Mouse (Mus musculus): ENCODE data around the gene 1700012B07Rik. TPM values are rescaled to one million over a fixed set of nuclear protein-coding genes. Genes with fewer than 3 reads are reported as not detected.

1700012B07Rik gene
- polyA plus RNA-seq, 1 experiment from 2014 or later: not detected

DNA sequence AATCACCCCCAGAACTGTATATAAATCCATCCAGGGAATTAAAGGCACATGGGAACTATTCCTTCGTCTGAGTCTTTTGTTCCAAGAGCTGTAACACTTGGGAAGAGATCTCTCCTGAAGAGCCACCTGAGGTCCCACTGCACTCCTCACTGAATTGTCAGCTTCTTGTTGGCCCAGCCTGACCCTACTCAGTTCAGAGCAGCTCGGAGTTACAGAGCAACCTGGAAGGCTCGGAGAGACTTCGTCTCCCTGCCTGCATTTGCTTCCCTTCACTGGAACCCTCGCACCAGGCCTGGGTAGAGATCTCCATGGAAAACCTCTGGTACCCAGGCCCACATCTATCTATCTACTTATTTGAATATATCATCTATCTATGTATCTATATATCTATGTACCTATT is 40.0 kb upstream of the 1700012B07Rik start:
- ATAC-seq (ENCODE audit: low FRiP score): no peak
- no peak overlapping the region for H3K9ac ChIP-seq
- no peak overlapping the region for H3K4me3 ChIP-seq (replicated peaks; ENCODE audit: low read length)
- H3K4me1 ChIP-seq (replicated peaks; ENCODE audit: control insufficient read depth, insufficient read depth, low read length): no peaks in the 10 kb centered on the region
- no peaks in the 10 kb centered on the region for H3K27me3 ChIP-seq (ENCODE audit: control insufficient read depth, insufficient read depth, low read length)
- no peaks in the 10 kb centered on the region for H3K36me3 ChIP-seq (replicated peaks; ENCODE audit: control insufficient read depth, insufficient read depth)
- DNase-seq (ENCODE audit: low spot score): no peak
- no peak overlapping the region for H3K4me2 ChIP-seq (replicated peaks)
- no peaks in the 10 kb centered on the region for H3K9me3 ChIP-seq (ENCODE audit: control insufficient read depth, low read length)
- no peak overlapping the region for H3K27ac ChIP-seq
- WGBS: 87% methylated on average over 5 of the region's 5 CpGs

DNA sequence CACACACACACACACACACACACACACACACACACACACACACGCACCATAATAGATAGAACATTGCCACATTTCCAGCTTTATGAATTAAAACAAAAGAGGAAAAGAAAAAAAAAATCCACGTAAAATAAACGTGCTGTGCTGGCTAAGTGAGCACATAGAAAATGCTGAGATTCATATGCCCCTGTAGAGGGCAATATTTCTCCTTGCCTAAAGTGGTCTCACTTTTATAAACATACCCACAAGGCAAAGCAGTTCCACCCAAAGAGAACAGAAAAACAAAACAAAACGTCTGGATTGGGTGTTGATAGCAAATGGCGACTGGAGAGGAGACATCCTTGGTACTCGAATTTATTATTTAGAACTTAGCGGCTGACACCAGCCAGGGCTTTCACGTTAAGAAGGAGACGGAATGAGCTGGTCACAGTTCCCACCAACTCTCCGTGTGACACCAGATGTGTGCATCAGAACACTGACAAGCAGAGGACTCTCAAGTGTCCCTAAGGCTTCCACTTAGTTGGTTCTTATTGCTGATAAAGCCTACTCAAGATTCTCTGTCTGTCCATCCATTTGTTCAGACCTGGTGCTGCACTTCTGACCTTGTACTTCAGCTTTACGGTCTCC is 38.8 kb upstream of the 1700012B07Rik start:
- Histone ChIP-seq H3K36me3 (replicated peaks; ENCODE audit: control insufficient read depth, insufficient read depth) (no peaks in the 10 kb centered on the region), H3K4me3 (replicated peaks; ENCODE audit: low read length) (no peak overlapping the region), H3K9me3 (ENCODE audit: control insufficient read depth, low read length) (no peaks in the 10 kb centered on the region), H3K9ac (no peak overlapping the region), H3K4me1 (replicated peaks; ENCODE audit: control insufficient read depth, insufficient read depth, low read length) (no peaks in the 10 kb centered on the region), H3K4me2 (replicated peaks) (no peak overlapping the region), H3K27ac (no peak overlapping the region), H3K27me3 (ENCODE audit: control insufficient read depth, insufficient read depth, low read length) (no peaks in the 10 kb centered on the region)
- ATAC-seq (ENCODE audit: low FRiP score) (no peak), DNase-seq (ENCODE audit: low spot score) (no peak)
- 86% methylated on average over 11 of the region's 11 CpGs for WGBS

DNA sequence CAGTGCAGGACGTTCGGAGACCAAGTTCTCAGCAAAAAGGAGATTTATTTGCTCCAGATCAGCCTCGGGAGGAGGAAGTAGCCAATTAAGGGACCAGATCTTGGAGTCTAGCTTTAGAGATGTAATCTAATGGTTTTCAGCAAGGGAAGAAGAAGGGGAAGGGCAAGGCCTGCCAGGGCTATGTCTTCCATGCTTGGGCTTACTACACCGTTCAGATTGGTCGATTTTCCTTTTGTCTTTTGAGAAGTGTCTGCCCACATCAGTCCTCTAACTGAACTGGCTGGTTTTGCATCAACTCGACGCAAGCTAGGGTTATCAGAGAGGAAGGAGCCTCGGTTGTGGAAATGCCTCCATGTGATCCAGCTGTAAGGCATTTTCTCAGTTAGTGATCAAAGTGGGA is 37.7 kb upstream of the 1700012B07Rik start:
- no peak overlapping the region for H3K9ac ChIP-seq
- H3K27me3 ChIP-seq (ENCODE audit: control insufficient read depth, insufficient read depth, low read length): no peaks in the 10 kb centered on the region
- H3K36me3 ChIP-seq (replicated peaks; ENCODE audit: control insufficient read depth, insufficient read depth): no peaks in the 10 kb centered on the region
- ATAC-seq (ENCODE audit: low FRiP score): no peak
- no peak for DNase-seq (ENCODE audit: low spot score)
- no peak overlapping the region for H3K4me2 ChIP-seq (replicated peaks)
- no peak overlapping the region for H3K4me3 ChIP-seq (replicated peaks; ENCODE audit: low read length)
- WGBS: 88% methylated on average over 8 of the region's 8 CpGs
- H3K27ac ChIP-seq: no peak overlapping the region
- no peaks in the 10 kb centered on the region for H3K9me3 ChIP-seq (ENCODE audit: control insufficient read depth, low read length)
- no peaks in the 10 kb centered on the region for H3K4me1 ChIP-seq (replicated peaks; ENCODE audit: control insufficient read depth, insufficient read depth, low read length)

DNA sequence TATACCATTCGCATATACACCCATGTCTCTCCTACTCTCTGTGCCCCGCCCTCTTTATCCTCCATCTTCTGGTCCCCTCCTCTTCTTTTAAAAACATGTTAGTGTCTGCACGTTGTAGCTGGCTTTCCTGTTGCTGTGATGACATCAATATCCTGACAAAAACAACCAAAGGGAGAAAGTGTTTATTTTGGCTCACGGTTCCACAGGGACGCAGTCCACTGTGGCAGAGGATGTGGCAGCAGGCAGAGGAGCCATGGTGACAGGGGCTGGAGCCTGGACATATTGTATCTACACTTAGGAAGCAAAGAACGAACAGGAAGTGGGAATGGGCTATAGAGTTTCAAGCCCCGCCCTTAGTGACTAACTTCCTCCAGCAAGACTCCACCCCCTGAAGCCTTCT is 36.1 kb upstream of the 1700012B07Rik start:
- H3K4me2 ChIP-seq (replicated peaks): no peak overlapping the region
- no peaks in the 10 kb centered on the region for H3K27me3 ChIP-seq (ENCODE audit: control insufficient read depth, insufficient read depth, low read length)
- H3K9me3 ChIP-seq (ENCODE audit: control insufficient read depth, low read length): no peaks in the 10 kb centered on the region
- H3K9ac ChIP-seq: no peak overlapping the region
- DNase-seq (ENCODE audit: low spot score): no peak
- 90% methylated on average over 7 of the region's 7 CpGs for WGBS
- no peak overlapping the region for H3K27ac ChIP-seq
- H3K4me1 ChIP-seq (replicated peaks; ENCODE audit: control insufficient read depth, insufficient read depth, low read length): no peaks in the 10 kb centered on the region
- H3K36me3 ChIP-seq (replicated peaks; ENCODE audit: control insufficient read depth, insufficient read depth): no peaks in the 10 kb centered on the region
- H3K4me3 ChIP-seq (replicated peaks; ENCODE audit: low read length): no peak overlapping the region
- no peak for ATAC-seq (ENCODE audit: low FRiP score)

DNA sequence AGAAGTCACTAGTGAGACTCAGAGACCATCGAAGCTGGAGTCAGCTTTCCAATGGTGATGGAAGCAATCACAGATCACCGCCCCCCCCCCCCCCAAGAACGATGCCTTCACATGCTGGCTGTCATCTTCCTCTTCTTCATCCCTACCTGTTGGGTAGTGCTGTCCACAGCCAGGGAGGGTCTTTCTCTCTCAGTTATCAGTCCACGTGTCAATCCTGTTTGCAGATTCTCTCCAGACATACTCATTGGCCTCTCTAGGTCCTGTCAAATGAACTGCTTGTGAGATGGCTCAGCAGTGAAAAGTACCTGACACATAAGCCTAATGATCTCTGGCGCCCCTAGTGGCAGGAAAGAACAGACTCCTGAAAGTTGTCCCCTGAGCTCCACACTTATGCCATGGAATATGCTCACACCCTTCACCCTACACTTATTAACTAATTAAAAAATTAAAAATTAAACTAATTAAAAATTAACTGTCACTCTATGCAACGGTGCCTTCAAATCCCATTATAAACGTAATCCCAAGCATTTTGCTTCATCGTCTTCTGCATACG is 35.4 kb upstream of the 1700012B07Rik start:
- no peak overlapping the region for H3K4me3 ChIP-seq (replicated peaks; ENCODE audit: low read length)
- H3K9ac ChIP-seq: no peak overlapping the region
- H3K27ac ChIP-seq: no peak overlapping the region
- H3K36me3 ChIP-seq (replicated peaks; ENCODE audit: control insufficient read depth, insufficient read depth): no peaks in the 10 kb centered on the region
- WGBS: 74% methylated on average over 9 of the region's 9 CpGs
- DNase-seq (ENCODE audit: low spot score) (peak; percentile 69), ATAC-seq (ENCODE audit: low FRiP score) (no peak)
- no peaks in the 10 kb centered on the region for H3K4me1 ChIP-seq (replicated peaks; ENCODE audit: control insufficient read depth, insufficient read depth, low read length)
- no peaks in the 10 kb centered on the region for H3K27me3 ChIP-seq (ENCODE audit: control insufficient read depth, insufficient read depth, low read length)
- no peak overlapping the region for H3K4me2 ChIP-seq (replicated peaks)
- no peaks in the 10 kb centered on the region for H3K9me3 ChIP-seq (ENCODE audit: control insufficient read depth, low read length)

DNA sequence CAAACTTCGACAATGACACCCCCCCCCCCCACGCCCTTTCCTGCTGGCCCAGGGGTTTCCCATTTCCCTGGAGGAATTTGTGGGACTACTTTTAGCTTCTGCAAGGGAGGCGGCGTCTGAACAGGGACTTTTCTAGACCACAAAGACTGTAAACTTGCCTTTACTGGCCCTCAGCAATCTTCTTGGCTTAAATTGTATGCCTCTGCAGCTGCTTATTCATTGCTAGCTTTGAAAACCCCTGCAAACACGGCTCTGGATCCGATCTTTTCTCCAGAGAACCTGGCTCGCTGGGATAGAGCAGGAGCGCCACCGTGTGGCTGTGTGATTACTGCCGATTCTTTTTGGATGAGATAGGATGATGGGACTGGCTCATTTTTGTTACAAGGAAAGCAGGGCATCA is 32.7 kb upstream of the 1700012B07Rik start:
- H3K27ac ChIP-seq: no peak overlapping the region
- no peaks in the 10 kb centered on the region for H3K27me3 ChIP-seq (ENCODE audit: control insufficient read depth, insufficient read depth, low read length)
- no peak overlapping the region for H3K4me3 ChIP-seq (replicated peaks; ENCODE audit: low read length)
- H3K4me1 ChIP-seq (replicated peaks; ENCODE audit: control insufficient read depth, insufficient read depth, low read length): no peaks in the 10 kb centered on the region
- WGBS: 10% methylated on average over 10 of the region's 10 CpGs
- ATAC-seq (ENCODE audit: low FRiP score) (peak; percentile 59; the same call in 1 of the 2 replicates), DNase-seq (ENCODE audit: low spot score) (peak; percentile 97)
- H3K36me3 ChIP-seq (replicated peaks; ENCODE audit: control insufficient read depth, insufficient read depth): no peaks in the 10 kb centered on the region
- peak overlapping the region; percentile 37 for H3K4me2 ChIP-seq (replicated peaks)
- H3K9me3 ChIP-seq (ENCODE audit: control insufficient read depth, low read length): no peaks in the 10 kb centered on the region
- no peak overlapping the region; the same call in 1 of the 2 replicates for H3K9ac ChIP-seq

DNA sequence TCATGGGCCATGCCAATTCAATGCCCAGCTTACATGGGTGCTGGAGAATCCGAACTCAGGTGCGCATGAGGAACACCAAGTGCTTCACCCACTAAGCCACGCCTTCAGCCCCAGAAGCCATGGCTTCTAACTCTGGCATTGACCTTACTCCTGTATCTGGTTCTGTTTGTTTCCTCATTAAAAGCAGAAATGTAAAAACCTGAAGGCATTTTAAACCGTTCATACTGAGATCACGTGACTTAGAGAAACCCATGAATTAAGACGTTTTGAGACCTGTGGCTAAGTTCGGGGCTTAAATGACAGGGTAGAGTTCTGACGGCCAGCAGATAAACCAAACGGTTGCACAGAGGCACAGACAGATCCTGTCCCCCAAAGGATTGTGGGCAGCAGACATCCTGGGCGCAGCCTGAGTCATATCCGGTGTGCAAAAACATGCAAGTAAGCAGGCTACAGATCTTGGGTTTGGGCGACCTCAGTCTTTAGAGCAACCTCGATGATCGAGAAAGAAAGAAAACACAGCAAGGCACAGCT is 32.2 kb upstream of the 1700012B07Rik start:
- 75% methylated on average over 14 of the region's 14 CpGs for whole genome bisulfite sequencing
- H3K4me2 ChIP-seq (replicated peaks): peak overlapping the region; percentile 37
- no peak for ATAC-seq (ENCODE audit: low FRiP score)
- no peaks in the 10 kb centered on the region for H3K36me3 ChIP-seq (replicated peaks; ENCODE audit: control insufficient read depth, insufficient read depth)
- DNase-seq (ENCODE audit: low spot score): no peak
- no peak overlapping the region for H3K4me3 ChIP-seq (replicated peaks; ENCODE audit: low read length)
- no peaks in the 10 kb centered on the region for H3K27me3 ChIP-seq (ENCODE audit: control insufficient read depth, insufficient read depth, low read length)
- H3K9me3 ChIP-seq (ENCODE audit: control insufficient read depth, low read length): no peaks in the 10 kb centered on the region
- no peak overlapping the region for H3K27ac ChIP-seq
- H3K9ac ChIP-seq: no peak overlapping the region; the same call in 1 of the 2 replicates
- H3K4me1 ChIP-seq (replicated peaks; ENCODE audit: control insufficient read depth, insufficient read depth, low read length): no peaks in the 10 kb centered on the region

DNA sequence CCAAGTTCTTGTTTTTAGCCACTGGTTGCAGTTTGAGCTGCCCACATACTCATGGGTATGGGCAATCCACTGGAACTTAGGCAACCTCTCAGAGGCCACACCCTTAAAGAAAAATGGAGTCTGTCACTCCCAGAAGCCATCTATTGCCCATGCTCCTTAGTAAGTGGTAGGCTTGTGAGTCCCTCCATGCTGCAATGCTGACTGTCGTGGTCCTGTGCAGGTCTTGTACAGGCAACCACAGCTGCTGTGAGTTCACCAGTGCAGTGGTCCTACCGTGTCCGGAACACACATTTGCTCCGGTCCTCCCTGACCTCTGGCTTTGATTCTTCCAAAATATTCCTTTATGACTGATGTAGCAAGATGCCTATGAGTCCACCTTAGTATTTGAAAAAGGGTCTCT is 31.6 kb upstream of the 1700012B07Rik start:
- no peak for DNase-seq (ENCODE audit: low spot score)
- 93% methylated on average over 4 of the region's 4 CpGs for WGBS
- no peaks in the 10 kb centered on the region for H3K4me1 ChIP-seq (replicated peaks; ENCODE audit: control insufficient read depth, insufficient read depth, low read length)
- H3K27ac ChIP-seq: no peak overlapping the region
- no peak overlapping the region for H3K4me2 ChIP-seq (replicated peaks)
- H3K4me3 ChIP-seq (replicated peaks; ENCODE audit: low read length): no peak overlapping the region
- no peaks in the 10 kb centered on the region for H3K36me3 ChIP-seq (replicated peaks; ENCODE audit: control insufficient read depth, insufficient read depth)
- no peaks in the 10 kb centered on the region for H3K9me3 ChIP-seq (ENCODE audit: control insufficient read depth, low read length)
- ATAC-seq (ENCODE audit: low FRiP score): no peak
- no peaks in the 10 kb centered on the region for H3K27me3 ChIP-seq (ENCODE audit: control insufficient read depth, insufficient read depth, low read length)
- H3K9ac ChIP-seq: no peak overlapping the region

DNA sequence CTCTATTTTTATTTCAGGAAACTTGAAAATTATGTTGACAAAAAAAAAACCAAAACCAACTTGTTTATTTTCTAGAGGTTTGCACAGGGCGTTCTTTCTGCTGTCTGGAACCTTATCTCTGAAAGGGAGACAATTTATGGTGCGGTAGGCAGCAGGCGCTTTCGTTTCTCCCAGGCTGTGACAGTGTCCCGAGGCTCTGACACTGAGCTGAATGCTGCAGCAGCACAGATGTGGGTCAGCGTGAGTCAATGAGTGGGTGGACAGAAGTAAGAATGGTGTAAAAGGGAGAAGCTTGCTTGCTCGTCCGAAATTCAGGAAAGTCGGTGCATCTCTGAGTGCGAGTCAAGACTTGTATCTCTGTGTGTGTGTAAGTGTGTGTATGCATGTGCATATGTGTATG is 29.2 kb upstream of the 1700012B07Rik start:
- no peaks in the 10 kb centered on the region for H3K27me3 ChIP-seq (ENCODE audit: control insufficient read depth, insufficient read depth, low read length)
- H3K4me1 ChIP-seq (replicated peaks; ENCODE audit: control insufficient read depth, insufficient read depth, low read length): 0 out of 2 replicates have a peak, but pooled peaks cover 4% of the 10 kb centered on the region
- H3K4me2 ChIP-seq (replicated peaks): no peak overlapping the region
- H3K4me3 ChIP-seq (replicated peaks; ENCODE audit: low read length): no peak overlapping the region
- no peak for ATAC-seq (ENCODE audit: low FRiP score)
- H3K36me3 ChIP-seq (replicated peaks; ENCODE audit: control insufficient read depth, insufficient read depth): no peaks in the 10 kb centered on the region
- DNase-seq (ENCODE audit: low spot score): no peak
- no peak overlapping the region for H3K27ac ChIP-seq
- no peak overlapping the region for H3K9ac ChIP-seq
- no peaks in the 10 kb centered on the region for H3K9me3 ChIP-seq (ENCODE audit: control insufficient read depth, low read length)
- 81% methylated on average over 10 of the region's 10 CpGs for WGBS
